Mouse (Mus musculus) embryo, embryonic 11 days (tissue): Measurements from ENCODE around the gene Dnmbp.

Experiments
- DNase-seq: peaks from one replicate; pipeline ENCODE4 v3.0.0-alpha.2; 2015

Dnmbp gene

DNA sequence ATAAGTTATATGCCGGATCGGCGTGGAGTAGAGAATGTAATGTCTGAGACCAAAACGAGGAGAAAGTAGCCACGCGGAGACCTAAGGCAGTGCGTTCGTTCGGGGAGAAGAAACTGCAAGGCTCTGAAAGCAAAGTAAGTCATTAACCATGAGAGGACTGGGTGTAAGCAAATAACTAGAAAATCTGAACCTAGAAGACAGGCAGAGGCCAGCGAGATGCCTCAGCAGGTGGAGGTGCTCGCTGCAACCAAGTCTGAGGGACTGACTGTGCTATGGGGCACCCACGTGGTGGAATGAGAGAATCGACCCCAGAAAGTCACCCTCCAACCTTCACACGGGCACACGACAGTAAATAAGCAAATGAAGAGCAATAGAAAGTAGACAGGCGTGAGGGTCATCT is 3.1 kb upstream of the Dnmbp start:
- no peak for DNase-seq

DNA sequence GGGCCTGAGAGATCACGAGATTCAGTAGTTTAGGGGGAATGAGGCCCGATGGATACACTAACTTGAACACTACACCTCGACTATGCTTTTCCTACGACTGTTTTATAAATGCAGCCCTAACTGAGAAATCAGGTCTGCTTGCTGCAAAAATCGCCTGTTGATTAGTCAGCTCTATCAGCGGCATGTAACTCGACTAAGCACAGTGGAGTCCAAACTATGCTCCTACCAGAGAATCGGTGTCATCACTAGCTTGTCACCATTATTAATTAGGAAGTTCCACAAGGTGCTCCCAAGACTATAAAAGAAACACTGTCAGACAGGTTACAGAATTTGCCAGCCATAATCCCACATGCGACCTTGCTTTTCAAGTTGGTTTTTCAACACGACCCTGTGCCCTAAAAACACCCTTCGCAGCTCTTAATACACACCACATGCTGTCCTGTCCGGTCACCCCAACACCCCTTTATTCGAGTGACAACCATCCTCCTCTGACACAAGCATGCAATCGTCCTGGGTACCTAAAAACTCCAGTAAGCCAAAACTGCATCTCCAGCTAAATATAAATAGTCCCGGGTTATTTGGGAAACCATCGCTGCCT is 721 bp downstream of the Dnmbp start:
- no peak for DNase-seq

- peak; percentile 33 for DNase-seq
Measured at GRCm38 (mm10) chr19:43938355-43938754, 1.6 kb downstream of the Dnmbp start.

DNA sequence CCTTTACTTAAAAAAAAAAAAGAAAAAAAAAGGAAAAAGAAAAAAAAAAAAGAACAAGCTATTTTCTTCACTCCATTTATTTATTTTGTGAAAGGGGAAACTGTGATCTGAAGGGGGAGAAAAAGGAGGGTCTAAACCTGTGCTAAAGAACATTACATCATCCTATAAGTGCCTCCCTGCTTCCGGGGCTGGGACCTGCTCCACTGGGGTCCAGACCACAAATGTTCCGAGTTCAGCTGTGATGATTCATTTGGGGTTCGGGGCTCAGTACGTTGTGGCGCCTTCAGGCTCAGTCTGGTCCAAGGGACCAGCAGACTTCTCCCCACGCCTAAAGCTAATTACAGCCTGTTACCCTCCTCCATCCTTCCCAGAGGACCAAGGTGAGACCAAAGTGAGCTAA is 9.1 kb downstream of the Dnmbp start:
- DNase-seq: no peak

DNA sequence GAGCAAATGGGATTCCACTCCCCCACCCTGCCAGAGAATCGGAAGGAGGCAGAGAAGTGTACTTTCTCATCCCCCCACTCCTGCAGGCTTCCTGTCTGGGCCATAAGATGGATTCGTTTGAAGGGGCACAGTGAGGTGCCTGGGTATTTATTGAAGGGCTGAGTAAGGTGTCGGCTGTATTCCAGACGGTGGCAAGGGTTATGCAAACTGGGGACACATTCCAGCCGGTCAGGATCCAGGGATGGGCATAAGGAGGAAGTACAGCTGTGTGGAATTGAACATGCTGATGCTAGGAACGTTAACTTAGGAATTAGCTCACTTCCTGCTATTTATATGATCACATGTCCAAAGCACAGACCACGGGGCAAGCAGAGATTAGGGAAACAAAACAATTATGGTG is 9.6 kb downstream of the Dnmbp start:
- DNase-seq: no peak

- DNase-seq: no peak
Measured at GRCm38 (mm10) chr19:43929869-43930268, 10.1 kb downstream of the Dnmbp start.

GRCm38 (mm10) chr19:43927967-43928366 is 12.0 kb downstream of the Dnmbp start:
- no peak for DNase-seq

- DNase-seq: no peak
Measured at GRCm38 (mm10) chr19:43927057-43927456, 12.9 kb downstream of the Dnmbp start.

DNA sequence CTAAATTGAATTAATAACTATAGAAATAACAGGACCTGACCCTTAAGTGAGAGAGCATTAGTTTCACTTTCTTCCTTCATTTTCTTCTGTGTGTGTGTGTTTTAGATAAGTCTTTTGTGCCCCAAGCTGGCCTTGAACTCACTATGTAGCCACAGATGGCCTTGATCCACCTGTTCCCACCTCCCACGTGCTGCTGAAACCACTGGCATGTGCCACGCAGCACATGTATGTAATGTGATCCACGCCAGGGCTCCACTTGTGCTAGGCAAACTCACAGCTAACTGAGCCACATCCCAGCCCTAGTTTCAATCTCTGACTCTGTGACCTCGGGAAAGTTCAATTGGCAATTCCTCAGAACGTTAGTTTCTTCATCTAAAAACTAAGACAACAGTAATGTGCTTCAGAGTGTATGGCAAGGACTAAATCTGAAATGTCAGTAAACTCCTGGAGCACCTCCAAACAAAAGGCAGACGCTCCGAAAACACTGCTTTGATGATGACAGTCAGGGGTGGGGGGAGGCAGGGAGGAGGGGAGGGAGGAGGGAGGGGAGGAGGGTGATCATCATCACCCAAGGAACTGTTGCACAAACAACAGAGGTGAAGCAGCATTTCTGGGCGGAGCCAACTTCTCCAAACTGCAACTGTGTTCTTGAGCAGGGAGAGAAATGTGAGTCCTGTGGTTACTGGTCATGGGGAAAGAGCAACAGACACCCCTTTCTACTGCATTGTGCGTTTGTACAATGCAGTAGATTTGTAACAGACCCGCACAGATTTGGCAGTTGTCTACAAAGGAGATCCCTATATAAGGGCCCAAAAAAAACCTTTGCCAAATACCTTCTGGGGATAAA is 13.6 kb downstream of the Dnmbp start:
- no peak for DNase-seq

DNA sequence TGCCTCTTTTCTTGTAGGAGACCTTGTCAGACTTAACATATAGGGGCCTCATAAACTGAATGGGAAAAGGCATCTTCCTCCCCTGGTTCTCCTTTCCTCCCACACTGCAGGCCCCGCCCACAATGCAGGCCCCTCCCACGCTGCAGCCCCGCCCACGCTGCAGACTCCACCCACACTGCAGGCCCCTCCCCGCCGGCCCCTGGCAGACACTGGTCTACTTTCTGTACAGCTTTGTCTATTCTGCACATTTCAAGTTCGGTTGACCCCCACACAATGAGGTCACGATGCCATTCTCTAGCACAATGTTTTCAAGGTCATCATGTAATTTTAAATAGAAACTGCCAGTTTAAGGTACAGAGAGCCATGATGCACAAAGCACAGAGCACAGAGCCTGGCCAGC is 15.6 kb downstream of the Dnmbp start:
- no peak for DNase-seq

- DNase-seq: no peak
Measured at GRCm38 (mm10) chr19:43922963-43923362, 17.0 kb downstream of the Dnmbp start.

GRCm38 (mm10) chr19:43921410-43921809 is 18.6 kb downstream of the Dnmbp start:
- DNase-seq: no peak

GRCm38 (mm10) chr19:43920453-43921300 is 19.3 kb downstream of the Dnmbp start:
- DNase-seq: peak; percentile 58

DNA sequence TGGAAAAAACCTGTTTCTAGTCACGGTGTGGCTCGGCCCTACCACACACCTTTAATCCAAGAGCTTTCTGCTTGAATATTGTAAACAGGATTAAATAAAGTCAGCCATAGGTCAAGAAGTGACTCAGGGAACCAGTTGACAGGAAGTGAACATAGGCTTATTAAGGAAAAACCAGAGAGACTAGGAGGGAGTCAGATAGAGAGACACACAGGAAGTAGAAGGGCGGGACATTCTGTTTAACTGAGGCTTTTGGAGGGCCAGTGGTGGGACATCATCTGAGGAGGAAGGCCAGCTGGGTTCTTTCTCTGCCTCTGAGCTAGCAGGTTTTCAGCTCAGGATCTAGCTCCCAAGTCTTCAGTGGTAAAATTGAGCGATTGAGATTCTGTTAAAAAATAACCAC is 20.1 kb downstream of the Dnmbp start:
- no peak for DNase-seq

DNA sequence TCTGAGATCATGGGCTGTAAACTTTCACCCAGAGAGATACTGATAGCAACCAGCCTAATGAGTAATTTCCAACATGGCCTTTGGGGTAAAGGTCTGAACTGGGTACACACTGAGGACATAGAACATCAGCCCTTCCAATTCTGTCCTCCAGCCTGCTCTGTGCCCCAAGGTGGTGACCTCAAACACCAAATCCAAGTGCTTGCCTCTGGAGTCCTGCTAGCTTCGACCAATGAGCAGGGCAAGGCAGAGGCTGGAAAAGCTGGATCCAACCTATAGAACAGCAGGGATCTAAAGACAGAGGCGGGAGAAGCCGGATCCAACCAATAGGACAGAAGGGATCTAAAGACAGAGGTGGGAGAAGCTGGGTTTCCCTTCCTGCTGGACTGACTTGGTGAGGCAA is 21.2 kb downstream of the Dnmbp start:
- no peak for DNase-seq

DNA sequence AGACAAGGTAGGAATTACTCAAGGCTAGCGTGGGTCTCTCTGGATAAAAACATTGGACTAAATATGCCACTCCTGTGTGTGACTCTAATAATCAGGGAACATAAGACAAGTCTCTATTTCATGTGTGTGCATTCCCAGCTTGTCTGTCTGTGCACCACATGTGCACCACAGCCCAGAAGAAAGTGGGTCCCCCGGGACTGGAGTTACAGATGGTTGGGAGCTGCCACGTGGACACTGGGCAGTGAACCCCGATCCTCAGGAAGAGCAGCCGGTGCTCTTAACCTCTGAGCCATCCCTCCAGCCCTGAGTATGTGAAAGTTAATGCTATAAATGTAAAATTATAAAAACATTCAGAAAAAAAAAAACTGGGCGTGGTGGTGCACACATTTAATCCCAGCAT is 22.2 kb downstream of the Dnmbp start:
- DNase-seq: no peak

- no peak for DNase-seq
Measured at GRCm38 (mm10) chr19:43917406-43917691, 22.6 kb downstream of the Dnmbp start.

- no peak for DNase-seq
Measured at GRCm38 (mm10) chr19:43916586-43917405, 23.2 kb downstream of the Dnmbp start.

DNA sequence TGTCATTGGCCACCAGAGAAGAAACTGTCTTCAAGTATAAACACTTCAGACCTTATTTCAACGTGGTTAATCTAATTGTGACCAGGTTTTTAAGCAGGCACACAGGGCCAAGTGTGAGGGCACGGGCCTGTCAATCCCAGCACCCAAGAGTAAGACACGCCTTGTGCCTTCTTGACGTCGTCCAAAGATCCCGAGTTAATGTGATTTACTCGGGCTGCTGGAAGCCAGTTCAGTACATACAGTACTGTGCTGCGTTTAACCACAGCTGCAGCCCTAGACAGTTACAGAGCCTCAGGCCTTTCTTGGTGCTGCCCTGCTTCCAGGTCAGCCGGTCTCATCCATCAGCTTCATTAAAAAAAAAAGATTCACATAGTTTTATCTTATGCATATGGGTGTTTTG is 24.6 kb downstream of the Dnmbp start:
- no peak for DNase-seq

- no peak for DNase-seq
Measured at GRCm38 (mm10) chr19:43914986-43915385, 25.0 kb downstream of the Dnmbp start.

GRCm38 (mm10) chr19:43912775-43913486 is 27.1 kb downstream of the Dnmbp start:
- no peak for DNase-seq

- no peak for DNase-seq
Measured at GRCm38 (mm10) chr19:43906492-43906891, 33.5 kb downstream of the Dnmbp start.
